Mouse (Mus musculus) adrenal gland, postnatal 10 days (tissue): ENCODE measurements around the gene Gm28510. TPM values are rescaled to one million over a fixed set of nuclear protein-coding genes. Genes with fewer than 3 reads are reported as not detected.
"Not testable (repeated sequence)": the region's sequence is repeated elsewhere in the genome, so short reads cannot be mapped to it uniquely, and the experiment has no call there.

Experiments used
- DNase-seq: peaks from one replicate; pipeline ENCODE4 v3.0.0; 2021; ENCODE audit warnings: mixed read lengths
- long read RNA-seq, 2 experiments: library from polyadenylated mRNA; stranded (forward); transcript quantifications; one replicate each; pipeline ENCODE4 v2.0.0; 2021
- total RNA-seq, 2 experiments: library from RNA; stranded (reverse); gene quantifications; 2 replicates each; pipeline ENCODE4 v1.2.3; 2021

Gene Gm28510
- total RNA-seq: not detected
- long read RNA-seq, experiment 1: 0 reads
- long read RNA-seq, experiment 2: 0 reads

DNA sequence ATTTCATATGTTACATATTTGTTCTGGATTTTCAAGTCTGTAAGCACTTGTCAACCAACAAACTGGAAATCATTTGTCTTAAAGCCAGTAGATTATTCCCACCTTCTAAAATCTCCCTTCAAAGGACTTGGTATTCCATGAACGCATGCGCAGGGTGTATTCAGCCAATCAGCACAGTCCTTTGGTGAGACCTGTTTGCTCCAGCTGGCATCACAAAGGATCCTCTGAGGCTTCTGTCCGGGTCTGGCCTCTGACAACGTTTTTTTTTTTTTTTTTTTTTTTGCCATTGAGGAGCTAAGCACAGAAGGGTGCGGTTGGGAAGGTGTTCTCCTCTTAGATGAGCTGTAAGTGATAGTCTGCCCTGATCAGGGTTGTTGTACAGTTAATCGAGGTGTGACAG lies at the start of gene Gm28510:
TSS of gene Gm28510 (plus strand) at position 301 of the 400 bp plus-strand sequence.
- DNase-seq: not testable (repeated sequence)

Other genes with a start within 250 kb of the Gm28510 start
- not detected for gene Gm20834, start 88.1 kb upstream of the Gm28510 start, total RNA-seq
- gene Gm20737, start 123.3 kb downstream of the Gm28510 start, total RNA-seq: not detected
- not detected for gene Gm21775, start 140.7 kb downstream of the Gm28510 start, total RNA-seq
- gene Gm21900, start 203.6 kb downstream of the Gm28510 start, total RNA-seq: not detected